Mouse (Mus musculus) embryonic facial prominence, embryonic 14.5 days (tissue): ENCODE results near the gene Cops6. TPM values are rescaled to one million over a fixed set of nuclear protein-coding genes. Genes with fewer than 3 reads are reported as not detected.
A peak's percentile ranks its signal among the peaks of the same experiment; 100 is the strongest.

Experiments
- ATAC-seq: fragments of 200-750 bp; cut with Nextera tagmentation; 2 replicates; pipeline ENCODE4 v1.8.0; 2017; ENCODE audit warnings: low read depth, moderate number of reproducible peaks, moderate TSS enrichment
- DNase-seq: peaks from one replicate; pipeline ENCODE4 v3.0.0-alpha.2; 2015; ENCODE audit warnings: low spot score
- H3K27ac ChIP-seq: fragments of 300-500 bp; sonication (generic); replicated peaks from 2 replicates; pipeline ENCODE4 v1.5.1; 2014; ENCODE audit warnings: low read depth, mild to moderate bottlenecking, low read length, moderate library complexity
- H3K27me3 ChIP-seq: fragments of 300-500 bp; sonication (generic); replicated peaks from 2 replicates; pipeline ENCODE4 v1.6.1; 2014; ENCODE audit warnings: low read length; ENCODE audit not compliant: control insufficient read depth, insufficient read depth
- H3K36me3 ChIP-seq: fragments of 300-500 bp; sonication (generic); 2 replicates; pipeline ENCODE4 v1.6.1; 2014; ENCODE audit warnings: low read length, mixed read lengths; ENCODE audit not compliant: control insufficient read depth, insufficient read depth
- H3K4me1 ChIP-seq: fragments of 300-500 bp; sonication (generic); 2 replicates; pipeline ENCODE4 v1.6.1; 2014; ENCODE audit warnings: antibody characterized with exemption, low read length; ENCODE audit not compliant: control insufficient read depth, insufficient read depth
- H3K4me2 ChIP-seq: fragments of 300-500 bp; sonication (generic); 2 replicates; pipeline ENCODE4 v1.6.1; 2014; ENCODE audit warnings: low read depth, mild to moderate bottlenecking, low read length, moderate library complexity, mixed read lengths
- H3K4me3 ChIP-seq: fragments of 300-500 bp; sonication (generic); 2 replicates; pipeline ENCODE4 v1.5.1; 2014; ENCODE audit warnings: low read depth, mild to moderate bottlenecking, low read length
- H3K9ac ChIP-seq: fragments of 300-500 bp; sonication (generic); 2 replicates; pipeline ENCODE4 v1.6.1; 2014; ENCODE audit warnings: low read depth, mild to moderate bottlenecking, low read length, moderate library complexity, mixed read lengths
- H3K9me3 ChIP-seq: fragments of 300-500 bp; sonication (generic); 2 replicates; pipeline ENCODE4 v1.6.1; 2016; ENCODE audit warnings: low read length; ENCODE audit not compliant: control insufficient read depth
- WGBS: fragments of 180-500 bp; shearing (Covaris S2); extraction: QIAGEN DNeasy Blood & Tissue Kit; methylation state at CpG from one replicate; pipeline ENCODE4 v1.1.7; 2014; 5-methylcytosine and 5-hydroxymethylcytosine counted together
- polyA plus RNA-seq: library from polyadenylated mRNA; unstranded; fragments of >200 nt; fragmentation: Nextera tagmentation; extraction: Ambion mirVana; gene quantifications from 2 replicates; pipeline ENCODE4 v1.2.1, GENCODE M21; 2014

Gene Cops6
- polyA plus RNA-seq, 1 experiment from 2014 or later, result 233 TPM

GRCm38 (mm10) chr5:138171695-138172491 is 11.0 kb downstream of the Cops6 start, which contains the start of the genes Ap4m1 and Mcm7:
TSS of gene Ap4m1 (plus strand) at chr5:138172002.
TSS of gene Mcm7 (minus strand) at chr5:138172422.
- peak within 1 kb of the TSS; percentile 84 for H3K9ac ChIP-seq
- H3K36me3 ChIP-seq, result peaks cover 63% of the 10 kb centered on the region
- H3K9me3 ChIP-seq, result no peaks in the 10 kb centered on the region
- H3K4me1 ChIP-seq, result peaks cover 15% of the 10 kb centered on the region
- peak within 1 kb of the TSS; percentile 86 for H3K4me2 ChIP-seq
- ATAC-seq (peak; percentile 94), DNase-seq (peak; percentile 99)
- H3K27me3 ChIP-seq, result no peaks in the 10 kb centered on the region
- peak within 1 kb of the TSS; percentile 95 for H3K27ac ChIP-seq
- under 1% methylated on average over 54 of the region's 54 CpGs for WGBS
- H3K4me3 ChIP-seq, result peak within 1 kb of the TSS; percentile 72

- H3K4me1 ChIP-seq, result peaks cover 15% of the 10 kb centered on the region
- H3K36me3 ChIP-seq, result peaks cover 63% of the 10 kb centered on the region
- H3K9ac ChIP-seq, result no peak overlapping the region
- H3K27me3 ChIP-seq, result no peaks in the 10 kb centered on the region
- no peak overlapping the region for H3K27ac ChIP-seq
- no peaks in the 10 kb centered on the region for H3K9me3 ChIP-seq
- peak overlapping the region; percentile 86 for H3K4me2 ChIP-seq
- DNase-seq (peak; percentile 25), ATAC-seq (no peak)
- 76% methylated on average over 3 of the region's 3 CpGs for WGBS
- peak overlapping the region; percentile 72; the same call in 1 of the 2 replicates for H3K4me3 ChIP-seq
These were observed 12.3 kb downstream of the Cops6 start for GRCm38 (mm10) chr5:138173217-138173616.

- Histone ChIP-seq H3K9me3 (no peaks in the 10 kb centered on the region), H3K9ac (peak within 1 kb of the TSS; percentile 73), H3K27me3 (no peaks in the 10 kb centered on the region), H3K4me3 (peak within 1 kb of the TSS; percentile 87), H3K36me3 (peaks cover 48% of the 10 kb centered on the region), H3K4me2 (peak within 1 kb of the TSS; percentile 85), H3K27ac (peak within 1 kb of the TSS; percentile 78), H3K4me1 (peaks cover 5% of the 10 kb centered on the region; the same call in 1 of the 2 replicates)
- peak; percentile 91 for ATAC-seq
- under 1% methylated on average over 31 of the region's 31 CpGs for WGBS
- peak; percentile 94 for DNase-seq
These were observed 26.2 kb downstream of the Cops6 start, which contains the start of the genes Taf6 and Cnpy4 for GRCm38 (mm10) chr5:138186950-138187638. TSS of gene Taf6 (minus strand) at chr5:138187451. TSS of gene Cnpy4 (plus strand) at chr5:138187485.

GRCm38 (mm10) chr5:138187661-138188306 is 26.9 kb downstream of the Cops6 start:
- H3K9me3 ChIP-seq, result no peaks in the 10 kb centered on the region
- H3K36me3 ChIP-seq, result peaks cover 48% of the 10 kb centered on the region
- 0% methylated on average over 10 of the region's 10 CpGs for whole genome bisulfite sequencing
- DNase-seq, result peak; percentile 95
- H3K27ac ChIP-seq, result peak overlapping the region; percentile 78
- ATAC-seq, result peak; percentile 92
- H3K4me3 ChIP-seq, result peak overlapping the region; percentile 87
- peak overlapping the region; percentile 73 for H3K9ac ChIP-seq
- no peaks in the 10 kb centered on the region for H3K27me3 ChIP-seq
- peak overlapping the region; percentile 85 for H3K4me2 ChIP-seq
- peaks cover 5% of the 10 kb centered on the region; the same call in 1 of the 2 replicates for H3K4me1 ChIP-seq

GRCm38 (mm10) chr5:138193771-138194727 is 33.2 kb downstream of the Cops6 start, which contains the start of gene Mblac1:
TSS of gene Mblac1 (plus strand) at chr5:138194314.
- no peaks in the 10 kb centered on the region for H3K27me3 ChIP-seq
- H3K4me1 ChIP-seq, result peaks cover 10% of the 10 kb centered on the region; the same call in 1 of the 2 replicates
- H3K9me3 ChIP-seq, result no peaks in the 10 kb centered on the region
- ATAC-seq (peak; percentile 81), DNase-seq (peak; percentile 88)
- H3K4me3 ChIP-seq, result peak within 1 kb of the TSS; percentile 78
- H3K4me2 ChIP-seq, result peak within 1 kb of the TSS; percentile 97
- 8% methylated on average over 49 of the region's 54 CpGs for WGBS
- H3K27ac ChIP-seq, result peak within 1 kb of the TSS; percentile 90
- peak within 1 kb of the TSS; percentile 87 for H3K9ac ChIP-seq
- peaks cover 35% of the 10 kb centered on the region for H3K36me3 ChIP-seq

- peaks cover 10% of the 10 kb centered on the region; the same call in 1 of the 2 replicates for H3K4me1 ChIP-seq
- no peaks in the 10 kb centered on the region for H3K9me3 ChIP-seq
- H3K27ac ChIP-seq, result peak overlapping the region; percentile 90
- H3K4me2 ChIP-seq, result peak overlapping the region; percentile 97
- H3K9ac ChIP-seq, result peak overlapping the region; percentile 87
- 1% methylated on average over 29 of the region's 29 CpGs for WGBS
- H3K27me3 ChIP-seq, result no peaks in the 10 kb centered on the region
- peaks cover 30% of the 10 kb centered on the region for H3K36me3 ChIP-seq
- peak; percentile 46 for DNase-seq
- peak; percentile 68 for ATAC-seq
- peak overlapping the region; percentile 78 for H3K4me3 ChIP-seq
These were observed 34.0 kb downstream of the Cops6 start for GRCm38 (mm10) chr5:138194755-138195345.

GRCm38 (mm10) chr5:138195463-138195862 is 34.6 kb downstream of the Cops6 start:
- Histone ChIP-seq H3K9me3 (no peaks in the 10 kb centered on the region), H3K27me3 (no peaks in the 10 kb centered on the region), H3K4me2 (peak overlapping the region; percentile 97), H3K4me3 (peak overlapping the region; percentile 78), H3K9ac (peak overlapping the region; percentile 87), H3K27ac (no peak overlapping the region), H3K36me3 (peaks cover 24% of the 10 kb centered on the region), H3K4me1 (peaks cover 10% of the 10 kb centered on the region; the same call in 1 of the 2 replicates)
- 71% methylated on average over 7 of the region's 7 CpGs for WGBS
- ATAC-seq, result no peak
- DNase-seq, result no peak
